Mouse (Mus musculus) right cerebral cortex, postnatal 14 days (tissue): ENCODE measurements around the gene Gm49378.
A peak's percentile ranks its signal among the peaks of the same experiment; 100 is the strongest.

Experiments
- DNase-seq: peaks from one replicate; pipeline ENCODE4 v3.0.0; 2022

Gene Gm49378

GRCm38 (mm10) chr14:55586149-55586548 is 51.5 kb downstream of the Gm49378 start:
- no peak for DNase-seq

DNA sequence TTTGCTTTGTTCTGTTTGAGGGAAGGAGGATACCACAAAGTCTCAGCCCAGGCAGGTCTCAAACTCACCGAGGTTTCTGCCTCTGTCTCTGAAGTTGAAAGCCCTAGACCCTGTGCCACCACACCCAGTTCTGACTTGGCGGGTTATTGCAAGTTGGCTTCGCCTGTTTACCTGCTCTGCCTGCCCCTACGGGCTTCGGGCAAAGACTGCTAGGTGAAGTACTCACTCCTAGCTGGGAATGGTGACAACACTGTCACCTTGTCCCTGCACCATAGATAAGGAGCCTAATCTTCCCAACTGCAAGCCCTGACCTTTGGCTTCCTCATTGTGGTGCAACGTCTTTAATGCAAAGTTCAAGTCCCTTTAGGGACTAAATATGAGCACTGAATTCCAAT is 52.1 kb downstream of the Gm49378 start:
- DNase-seq: no peak

DNA sequence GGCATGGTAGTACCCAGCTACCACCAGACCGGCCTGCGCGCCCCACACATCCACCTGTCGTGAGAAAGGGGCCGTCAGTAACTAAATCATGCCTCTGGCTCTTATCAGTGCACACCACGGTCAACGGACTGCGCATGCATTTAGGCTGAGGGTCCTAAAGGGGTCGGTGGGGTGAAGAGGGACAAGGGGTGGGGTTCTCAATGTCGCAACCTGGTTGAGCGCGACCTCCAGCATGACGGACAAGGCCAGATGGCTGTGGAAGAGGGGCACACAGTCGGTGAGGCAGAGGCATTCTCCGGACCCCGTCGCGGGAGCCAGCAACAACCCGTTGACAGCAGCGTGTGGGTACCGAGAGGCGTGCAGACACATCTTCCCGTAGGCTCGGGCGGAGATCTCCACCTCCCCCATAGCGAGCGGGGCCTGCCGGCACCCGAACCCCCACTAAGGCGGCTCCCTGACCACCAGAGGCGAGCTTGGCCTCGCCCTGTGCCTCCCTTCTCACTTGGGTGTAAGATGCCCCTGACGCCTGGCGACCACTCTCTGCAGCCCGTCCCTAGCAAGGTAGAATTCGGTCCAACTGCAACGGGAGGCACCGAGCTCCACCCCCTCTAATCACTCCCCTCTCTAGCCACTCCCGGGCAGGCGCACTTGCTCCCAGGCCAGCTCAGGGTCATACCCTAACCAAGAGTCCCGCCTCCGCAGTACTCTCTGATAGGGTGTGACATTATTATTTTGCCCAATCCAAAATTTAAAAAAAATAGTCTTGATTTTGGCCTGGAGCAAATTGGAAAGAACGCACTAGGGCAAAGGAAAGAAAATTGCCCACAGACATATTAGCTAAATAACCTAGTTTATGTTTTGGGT is 52.8 kb downstream of the Gm49378 start, which contains the start of gene Emc9:
Gene Emc9, minus strand, starts transcription at position 601 of the 864 bp plus-strand sequence.
- peak; percentile 49 for DNase-seq

- no peak for DNase-seq
These were observed 53.4 kb downstream of the Gm49378 start for GRCm38 (mm10) chr14:55584303-55584701.

GRCm38 (mm10) chr14:55581981-55582681 is 55.6 kb downstream of the Gm49378 start:
- no peak for DNase-seq

GRCm38 (mm10) chr14:55580731-55581130 is 57.0 kb downstream of the Gm49378 start:
- no peak for DNase-seq

DNA sequence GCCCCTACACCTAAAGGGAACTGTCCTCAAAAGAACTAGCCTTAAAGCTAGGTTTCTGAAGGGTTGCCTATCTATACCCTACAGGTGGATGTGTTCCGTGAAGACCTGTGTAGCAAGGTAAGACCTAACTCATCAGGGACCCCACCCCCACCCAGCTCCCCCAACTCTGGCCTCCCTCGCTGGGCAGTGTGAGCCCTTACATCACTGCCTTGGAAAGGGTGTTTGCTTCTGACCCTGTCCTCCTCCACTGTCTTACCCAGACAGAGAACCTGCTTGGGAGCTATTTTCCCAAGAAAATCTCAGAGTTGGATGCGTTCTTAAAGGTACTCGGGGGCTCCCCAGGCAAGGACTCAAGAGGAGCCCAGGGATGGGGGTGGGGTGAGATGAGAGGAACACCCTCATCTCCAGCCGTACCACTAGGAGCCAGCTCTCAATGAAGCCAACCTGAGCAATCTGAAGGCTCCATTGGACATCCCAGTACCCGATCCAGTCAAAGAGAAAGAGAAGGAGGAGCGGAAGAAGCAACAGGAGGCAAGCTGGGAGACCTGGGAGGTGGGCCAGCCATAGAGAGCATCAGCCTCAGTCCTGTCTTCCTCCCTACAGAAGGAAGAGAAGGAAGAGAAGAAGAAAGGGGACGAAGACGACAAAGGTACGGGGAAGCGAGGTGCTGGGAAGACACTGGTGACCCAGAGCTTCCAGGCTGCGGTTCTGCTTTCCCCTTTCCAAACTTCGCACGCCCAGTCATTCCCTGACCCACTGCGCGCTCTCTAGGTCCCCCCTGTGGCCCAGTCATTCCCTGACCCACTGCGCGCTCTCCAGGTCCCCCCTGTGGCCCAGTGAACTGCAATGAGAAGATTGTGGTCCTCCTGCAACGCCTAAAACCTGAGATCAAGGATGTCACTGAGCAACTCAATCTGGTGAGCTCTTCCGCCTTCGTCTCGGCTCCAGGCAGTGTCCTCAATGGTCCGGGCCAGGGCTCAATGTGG is 57.9 kb downstream of the Gm49378 start:
- DNase-seq: no peak
